Mouse (Mus musculus) CH12.LX (cell line): ENCODE measurements at regions not wholly inside any gene's neighbourhood (a gene's known extent, or its start where the extent isn't known, plus 50 kb on each side); places are given as distances from the start of the nearest gene placed in this dataset.

Experiments
- DNase-seq: peaks from one replicate; pipeline ENCODE4 v3.0.0-alpha.2; 2013; ENCODE audit errors: extremely low read depth
- H3K27ac ChIP-seq: 2 replicates; pipeline ENCODE4 v1.5.1; 2012; ENCODE audit warnings: low read depth, mild to moderate bottlenecking, control low read depth, moderate library complexity; ENCODE audit not compliant: insufficient read depth
- H3K27me3 ChIP-seq: replicated peaks from 2 replicates; pipeline ENCODE3; 2012; ENCODE audit warnings: inconsistent platforms
- H3K36me3 ChIP-seq, 2 experiments: replicated peaks in 1 of 2; 2 replicates each; pipeline versions ENCODE3 to v1.6.1; 2012; ENCODE audit warnings: inconsistent platforms in 1 of 2, low read length in 1 of 2, mild to moderate bottlenecking in 1 of 2, mixed read lengths in 1 of 2, moderate library complexity in 1 of 2; ENCODE audit not compliant: control insufficient read depth in 1 of 2, insufficient read depth in 1 of 2
- H3K4me1 ChIP-seq, 2 experiments: 2 replicates each; pipeline ENCODE4 v1.6.1; 2012; ENCODE audit warnings: inconsistent platforms in 1 of 2, moderate library complexity in 1 of 2; ENCODE audit not compliant: insufficient read depth in 2 of 2, control insufficient read depth in 1 of 2
- H3K4me2 ChIP-seq: 2 replicates; pipeline ENCODE4 v1.6.1; 2012; ENCODE audit warnings: low read depth, mild to moderate bottlenecking, control low read depth; ENCODE audit not compliant: poor library complexity, insufficient read depth, severe bottlenecking
- H3K4me3 ChIP-seq, 3 experiments: fragments of 150-350 bp in 1 of 3; sonication (generic) in 1 of 3; replicated peaks in 1 of 3; 2 replicates each; pipeline versions ENCODE3 to v1.5.1; 2011 to 2012; ENCODE audit warnings: low read depth in 2 of 3, low read length in 2 of 3, mild to moderate bottlenecking in 2 of 3, moderate library complexity in 2 of 3, control low read depth in 1 of 3, improper control_type of control experiment in 1 of 3, inconsistent platforms in 1 of 3, mixed read lengths in 1 of 3; ENCODE audit not compliant: poor library complexity in 1 of 3
- H3K79me2 ChIP-seq: replicated peaks from 2 replicates; pipeline ENCODE4 v1.6.1; 2012; ENCODE audit warnings: mild to moderate bottlenecking, moderate library complexity; ENCODE audit not compliant: control insufficient read depth, poor library complexity, insufficient read depth, severe bottlenecking; ENCODE audit errors: extremely low read depth
- H3K9ac ChIP-seq: 2 replicates; pipeline ENCODE4 v1.6.1; 2012; ENCODE audit warnings: low read depth, mild to moderate bottlenecking, control low read depth, moderate library complexity; ENCODE audit not compliant: insufficient read depth
- H3K9me3 ChIP-seq: replicated peaks from 2 replicates; pipeline ENCODE3; 2012; ENCODE audit warnings: low read length, inconsistent platforms, mixed read lengths
- BHLHE40 ChIP-seq: IDR thresholded peaks from 2 replicates; pipeline ENCODE4 v1.6.1; 2011; ENCODE audit warnings: mild to moderate bottlenecking, low read depth, low read length, improper control_type of control experiment
- CHD2 ChIP-seq: IDR thresholded peaks from 2 replicates; pipeline ENCODE4 v1.6.1; 2011; ENCODE audit warnings: low read length, improper control_type of control experiment
- E2F4 ChIP-seq: IDR thresholded peaks from 2 replicates; pipeline ENCODE4 v1.6.1; 2011; ENCODE audit warnings: low read depth, low read length, improper control_type of control experiment; ENCODE audit not compliant: insufficient replicate concordance
- ETS1 ChIP-seq: conservative IDR thresholded peaks from 2 replicates; pipeline ENCODE4 v1.6.1; 2012; ENCODE audit warnings: low read depth, mild to moderate bottlenecking, inconsistent platforms, low read length, improper control_type of control experiment, moderate library complexity
- GABPA ChIP-seq: IDR thresholded peaks from 2 replicates; pipeline ENCODE4 v1.6.1; 2012; ENCODE audit warnings: low read depth, low read length, improper control_type of control experiment, inconsistent platforms; ENCODE audit not compliant: insufficient replicate concordance
- IRF4 ChIP-seq: IDR thresholded peaks from 2 replicates; pipeline ENCODE4 v1.6.1; 2014; ENCODE audit warnings: low read depth, mild to moderate bottlenecking, inconsistent platforms, low read length, improper control_type of control experiment
- JUN ChIP-seq: IDR thresholded peaks from 2 replicates; pipeline ENCODE4 v1.6.1; 2011; ENCODE audit warnings: low read depth, mild to moderate bottlenecking, low read length, improper control_type of control experiment, moderate library complexity; ENCODE audit not compliant: insufficient read depth
- KAT2A ChIP-seq: IDR thresholded peaks from 2 replicates; pipeline ENCODE4 v1.6.1; 2012; ENCODE audit warnings: low read length, improper control_type of control experiment, inconsistent platforms; ENCODE audit not compliant: insufficient replicate concordance
- MAFK ChIP-seq: IDR thresholded peaks from 2 replicates; pipeline ENCODE4 v1.6.1; 2011; ENCODE audit warnings: low read length, improper control_type of control experiment; ENCODE audit not compliant: insufficient replicate concordance
- MAZ ChIP-seq: IDR thresholded peaks from 2 replicates; pipeline ENCODE4 v1.6.1; 2012; ENCODE audit warnings: low read depth, mild to moderate bottlenecking, inconsistent platforms, low read length, improper control_type of control experiment, moderate library complexity
- MEF2A ChIP-seq: IDR thresholded peaks from 2 replicates; pipeline ENCODE4 v1.6.1; 2014; ENCODE audit warnings: low read depth, mild to moderate bottlenecking, inconsistent platforms, low read length, improper control_type of control experiment, borderline replicate concordance
- NRF1 ChIP-seq: IDR thresholded peaks from 2 replicates; pipeline ENCODE4 v1.6.1; 2014; ENCODE audit warnings: low read depth, mild to moderate bottlenecking, inconsistent platforms, low read length, improper control_type of control experiment, moderate library complexity
- POLR2A ChIP-seq: IDR thresholded peaks from 2 replicates; pipeline ENCODE4 v1.6.1; 2011; ENCODE audit warnings: low read depth, mild to moderate bottlenecking, improper control_type of control experiment, low read length
- RAD21 ChIP-seq: IDR thresholded peaks from 2 replicates; pipeline ENCODE4 v1.6.1; 2011; ENCODE audit warnings: low read depth, mild to moderate bottlenecking, low read length, improper control_type of control experiment, moderate library complexity
- RCOR1 ChIP-seq: conservative IDR thresholded peaks from 2 replicates; pipeline ENCODE4 v1.6.1; 2012; ENCODE audit warnings: low read depth, mild to moderate bottlenecking, inconsistent platforms, low read length, improper control_type of control experiment
- SMC3 ChIP-seq: IDR thresholded peaks from 2 replicates; pipeline ENCODE4 v1.6.1; 2011; ENCODE audit warnings: low read depth, low read length, improper control_type of control experiment
- TBP ChIP-seq: conservative IDR thresholded peaks from 2 replicates; pipeline ENCODE4 v1.6.1; 2011; ENCODE audit warnings: low read depth, low read length, improper control_type of control experiment
- TCF12 ChIP-seq: IDR thresholded peaks from 2 replicates; pipeline ENCODE4 v1.6.1; 2014; ENCODE audit warnings: low read depth, mild to moderate bottlenecking, inconsistent platforms, low read length, improper control_type of control experiment
- USF1 ChIP-seq: IDR thresholded peaks from 2 replicates; pipeline ENCODE4 v1.6.1; 2014; ENCODE audit warnings: low read depth, mild to moderate bottlenecking, inconsistent platforms, low read length, improper control_type of control experiment
- USF2 ChIP-seq: conservative IDR thresholded peaks from 2 replicates; pipeline ENCODE4 v1.6.1; 2011; ENCODE audit warnings: low read depth, low read length, improper control_type of control experiment
- ZNF384 ChIP-seq: IDR thresholded peaks from 2 replicates; pipeline ENCODE4 v1.6.1; 2012; ENCODE audit warnings: low read depth, low read length, improper control_type of control experiment, inconsistent platforms
- dilution Hi-C: fragments of 300-500 bp; cut with MboI; formaldehyde crosslinking; loops from 2 replicates; pipeline ENCODE4 v1.14.3; 2020; ENCODE audit warnings: low sequenced_read_pairs; ENCODE audit not compliant: extremely low pct_unique_long_range_greater_than_20kb, extremely low pct_ligation_motif_present
- in situ Hi-C: fragments of 300-500 bp; cut with MboI; formaldehyde crosslinking; loops from 3 replicates; pipeline ENCODE4 v1.14.3; 2019; ENCODE audit warnings: low sequenced_read_pairs, low pct_ligation_motif_present, low pct_unique_long_range_greater_than_20kb, mixed read lengths

GRCm38 (mm10) chr7:79518928-79519327, 52.8 kb upstream of the Polg start:
- no peaks in the 10 kb centered on the region for H3K36me3 ChIP-seq
- H3K4me1 ChIP-seq, result peaks cover 4 to 6% of the 10 kb centered on the region in 2 experiments; a peak in 3 of 4 replicates
- in situ Hi-C loops, result no loop called here
- H3K9me3 ChIP-seq, result no peaks in the 10 kb centered on the region
- no peak for DNase-seq
- H3K27ac ChIP-seq, result no peak overlapping the region
- no peak overlapping the region for H3K9ac ChIP-seq
- peaks cover 69% of the 10 kb centered on the region for H3K27me3 ChIP-seq
- dilution Hi-C loops, result no loop called here
- no peak overlapping the region for H3K4me2 ChIP-seq
- no peaks in the 10 kb centered on the region for H3K79me2 ChIP-seq
- no peak overlapping the region for H3K4me3 ChIP-seq
- no peak for TF ChIP-seq BHLHE40
- TF ChIP-seq MAZ, result no peak
- TF ChIP-seq TBP, result no peak
- TF ChIP-seq RCOR1, result no peak
- no peak for TF ChIP-seq RAD21
- TF ChIP-seq CHD2, result no peak
- no peak for TF ChIP-seq TCF12
- no peak for TF ChIP-seq USF1
- no peak for TF ChIP-seq JUN
- no peak for TF ChIP-seq ZNF384
- TF ChIP-seq GABPA, result no peak
- TF ChIP-seq SMC3, result no peak
- TF ChIP-seq MEF2A, result no peak
- TF ChIP-seq MAFK, result no peak
- no peak for TF ChIP-seq USF2
- no peak for TF ChIP-seq ETS1

GRCm38 (mm10) chr7:79517581-79518337, 51.6 kb upstream of the Polg start:
- TF ChIP-seq USF2 (no peak), MEF2A (no peak), NRF1 (no peak), KAT2A (no peak), POLR2A (no peak), E2F4 (no peak), IRF4 (no peak)
- TF ChIP-seq, all 38 proteins: peak for 0
- DNase-seq, result no peak
- H3K4me1 ChIP-seq, result peaks cover 5 to 18% of the 10 kb centered on the region in 2 experiments; a peak in 3 of 4 replicates
- in situ Hi-C loops, result no loop called here
- no peak overlapping the region for H3K4me2 ChIP-seq
- H3K36me3 ChIP-seq, result no peaks in the 10 kb centered on the region
- H3K79me2 ChIP-seq, result no peaks in the 10 kb centered on the region
- H3K4me3 ChIP-seq, result no peak overlapping the region
- no peak overlapping the region for H3K9ac ChIP-seq
- H3K27ac ChIP-seq, result no peak overlapping the region
- H3K27me3 ChIP-seq, result peaks cover 59% of the 10 kb centered on the region
- no peaks in the 10 kb centered on the region for H3K9me3 ChIP-seq
- dilution Hi-C loops, result no loop called here
